20 mouse cellular contexts compared by ENCODE assay signal in genomic region chr10:75878836-75879235, GRCm38 (mm10). TPM values are rescaled to one million over a fixed set of nuclear protein-coding genes. Genes with fewer than 3 reads are reported as not detected.
DNase-seq lines count a peak whose midpoint lies in the region; ATAC-seq lines count a peak whose summit lies in the region.
"Had no signal": no experiment of that assay in that cellular context is flagged by ENCODE, and none has a peak within 500 bp of the region (broad histone marks: within the 10 kb centered on the region; RNA-seq: fewer than 3 reads in every experiment).

No protein-coding gene starts in this region.

- ATAC-seq in kidney, embryonic 16.5 days (ENCODE audit: low FRiP score, low TSS enrichment), result no peak
- ATAC-seq: forebrain, embryonic 15.5 days; hindbrain, embryonic 16.5 days had no signal

- no peak overlapping the region for H3K9ac ChIP-seq in kidney, embryonic 16.5 days (replicated peaks; ENCODE audit: low read length)
- H3K9ac ChIP-seq: forebrain, embryonic 15.5 days; hindbrain, embryonic 12.5 days had no signal

- H3K4me1 ChIP-seq in kidney, embryonic 16.5 days (ENCODE audit: insufficient read depth, low read length), result peaks cover 11% of the 10 kb centered on the region; the same call in 1 of the 2 replicates

- H3K4me2 ChIP-seq in kidney, embryonic 16.5 days (replicated peaks; ENCODE audit: low read depth, low read length), result no peak overlapping the region
- H3K4me2 ChIP-seq: forebrain, embryonic 15.5 days; hindbrain, embryonic 12.5 days had no signal

- H3K27me3 ChIP-seq in kidney, embryonic 16.5 days (ENCODE audit: insufficient read depth, low read length), result no peaks in the 10 kb centered on the region
- H3K27me3 ChIP-seq: CH12.LX; forebrain, embryonic 15.5 days; hindbrain, embryonic 12.5 days had no signal

- no peaks in the 10 kb centered on the region for H3K36me3 ChIP-seq in kidney, embryonic 16.5 days (ENCODE audit: insufficient read depth, low read length)
- H3K36me3 ChIP-seq: forebrain, embryonic 15.5 days; heart, embryonic 10.5 days; hindbrain, embryonic 12.5 days had no signal

- 88% methylated on average over 3 of the region's 3 CpGs for whole genome bisulfite sequencing in kidney, embryonic 16.5 days

- no peak overlapping the region for H3K27ac ChIP-seq in kidney, embryonic 16.5 days (ENCODE audit: low read length)
- H3K27ac ChIP-seq: forebrain, embryonic 15.5 days; heart, embryonic 10.5 days; hindbrain, embryonic 12.5 days had no signal

- H3K4me3 ChIP-seq in kidney, embryonic 16.5 days (ENCODE audit: low read length), result no peak overlapping the region
- H3K4me3 ChIP-seq: forebrain, embryonic 15.5 days; heart, embryonic 10.5 days; hindbrain, embryonic 12.5 days had no signal

- no peaks in the 10 kb centered on the region for H3K9me3 ChIP-seq in kidney, embryonic 16.5 days (ENCODE audit: low read length)
- H3K9me3 ChIP-seq: forebrain, embryonic 15.5 days; heart, embryonic 10.5 days; hindbrain, embryonic 12.5 days had no signal

- DNase-seq in kidney, adult 18-20 months, result peak; percentile 66
- peak; percentile 34 to 49 for DNase-seq in lung, adult 18-20 months
- DNase-seq in lung, postnatal 10 days, result no peak
- DNase-seq in ZHBTc4 (ENCODE audit: low read depth, low spot score), result peak; percentile 47
- peak; percentile 88 to 89 for DNase-seq in kidney, postnatal 25 days
- DNase-seq in adrenal gland, postnatal 14 days, result no peak
- DNase-seq in adrenal gland, postnatal 10 days, result no peak
- DNase-seq: adrenal gland, postnatal 25 days; cerebellum, adult 2 months; cerebellum, postnatal 10 days; gastrocnemius, postnatal 36 days; heart, adult 18-20 months; heart, postnatal 10 days; heart, postnatal 4 days had no signal

RNA-seq across cellular contexts. Expression of gene Derl3, which starts 14.4 kb away (rescaled TPM):
- polyA plus RNA-seq in kidney, embryonic 16.5 days (2015; fragmentation: Nextera tagmentation; extraction: Ambion mirVana), result 4.0 and 4.4 TPM in 2 replicates
- 1.8 and 1.9 TPM in 2 replicates for total RNA-seq in adrenal gland, postnatal 14 days (2021)
- 1 to 10 TPM in 1 of 2 experiments, under 1 TPM in 1; 0.91 to 1.3 TPM for total RNA-seq in adrenal gland, postnatal 10 days (2021)
- total RNA-seq: gastrocnemius, postnatal 36 days had no signal

RNA-seq across cellular contexts. Expression of gene Mif, which starts 18.8 kb away (rescaled TPM):
- 2,002 and 2,111 TPM in 2 replicates for polyA plus RNA-seq in kidney, embryonic 16.5 days (2015; fragmentation: Nextera tagmentation; extraction: Ambion mirVana)
- total RNA-seq in adrenal gland, postnatal 14 days (2021), result 259 and 296 TPM in 2 replicates
- total RNA-seq in adrenal gland, postnatal 10 days (2021), result 100 to 1,000 TPM; 267 to 281 TPM

RNA-seq across cellular contexts. Expression of gene Gstt2, which starts 41.6 kb away (rescaled TPM):
- polyA plus RNA-seq in kidney, embryonic 16.5 days (2015; fragmentation: Nextera tagmentation; extraction: Ambion mirVana), result 53.0 and 56.2 TPM in 2 replicates
- total RNA-seq in adrenal gland, postnatal 14 days (2021), result 33.3 and 40.9 TPM in 2 replicates
- total RNA-seq in adrenal gland, postnatal 10 days (2021), result 10 to 100 TPM; 38.2 to 45.8 TPM

RNA-seq across cellular contexts. Expression of gene Smarcb1, which starts 42.6 kb away (rescaled TPM):
- polyA plus RNA-seq in kidney, embryonic 16.5 days (2015; fragmentation: Nextera tagmentation; extraction: Ambion mirVana), result 239 and 250 TPM in 2 replicates
- 75.0 and 79.3 TPM in 2 replicates for total RNA-seq in adrenal gland, postnatal 14 days (2021)
- 10 to 100 TPM; 70.4 to 73.0 TPM for total RNA-seq in adrenal gland, postnatal 10 days (2021)

RNA-seq across cellular contexts. Expression of gene Chchd10, which starts 54.1 kb away (rescaled TPM):
- polyA plus RNA-seq in kidney, embryonic 16.5 days (2015; fragmentation: Nextera tagmentation; extraction: Ambion mirVana), result 198 and 237 TPM in 2 replicates
- 1,334 and 1,341 TPM in 2 replicates for total RNA-seq in adrenal gland, postnatal 14 days (2021)
- total RNA-seq in adrenal gland, postnatal 10 days (2021), result 1,000 to 10,000 TPM; 1,348 to 1,353 TPM

Comparison
In these comparisons a context has a peak if more than half of its experiments do, and no peak if none do; other contexts are left out.
1. DNase-seq: peak in kidney, adult 18-20 months (single experiment), lung, adult 18-20 months (2 of 2), ZHBTc4 (single experiment) and kidney, postnatal 25 days (2 of 2); none in lung, postnatal 10 days (single experiment), adrenal gland, postnatal 14 days (single experiment) and adrenal gland, postnatal 10 days (single experiment).